Mouse (Mus musculus) monocyte, adult 5-6 weeks (primary cell): ENCODE data around the gene Setd5. TPM values are rescaled to one million over a fixed set of nuclear protein-coding genes. Genes with fewer than 3 reads are reported as not detected.

ENCODE experiments used
- ATAC-seq: fragments of 153-309, 156-312 bp; replicated peaks from 2 replicates; pipeline ENCODE4 v1.8.0; 2017; ENCODE audit warnings: mild to moderate bottlenecking; ENCODE audit not compliant: low TSS enrichment, insufficient number of reproducible peaks, severe bottlenecking, poor library complexity, low FRiP score
- total RNA-seq: library from RNA; stranded (forward); fragments of 200-1000, 200-491, 200-594 nt; gene quantifications from 3 replicates; pipeline ENCODE4 v1.2.3, GENCODE M21; 2017

Setd5 gene
- total RNA-seq, 1 experiment from 2014 or later = 50.6 TPM

- ATAC-seq = no peak
Measured at GRCm38 (mm10) chr6:113170651-113171050, 93.5 kb downstream of the Setd5 start.

- no peak for ATAC-seq
Measured at GRCm38 (mm10) chr6:113172011-113172410, 94.8 kb downstream of the Setd5 start.

GRCm38 (mm10) chr6:113172568-113172967 is 95.4 kb downstream of the Setd5 start:
- peak; percentile 67 for ATAC-seq

GRCm38 (mm10) chr6:113175469-113175868 is 98.3 kb downstream of the Setd5 start:
- no peak for ATAC-seq

DNA sequence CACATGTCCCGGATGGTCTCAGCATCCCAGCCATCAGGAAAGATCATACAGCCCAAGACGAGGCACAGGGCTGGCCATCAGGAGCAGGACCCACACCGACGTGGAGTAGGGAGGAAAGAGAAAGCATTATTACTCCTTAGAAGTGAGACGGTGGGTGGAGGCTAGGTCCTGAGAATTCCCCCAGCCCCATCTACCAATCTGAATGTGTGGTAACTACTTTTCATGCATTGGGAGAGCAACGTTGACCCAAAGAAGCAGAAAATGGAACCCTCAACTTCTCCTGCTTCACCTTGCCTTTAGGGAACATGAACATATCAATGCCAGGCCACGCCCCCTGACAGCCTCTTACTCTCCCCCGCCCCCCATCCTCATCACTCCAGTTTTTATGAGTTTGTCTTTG is 99.4 kb downstream of the Setd5 start:
- no peak for ATAC-seq

DNA sequence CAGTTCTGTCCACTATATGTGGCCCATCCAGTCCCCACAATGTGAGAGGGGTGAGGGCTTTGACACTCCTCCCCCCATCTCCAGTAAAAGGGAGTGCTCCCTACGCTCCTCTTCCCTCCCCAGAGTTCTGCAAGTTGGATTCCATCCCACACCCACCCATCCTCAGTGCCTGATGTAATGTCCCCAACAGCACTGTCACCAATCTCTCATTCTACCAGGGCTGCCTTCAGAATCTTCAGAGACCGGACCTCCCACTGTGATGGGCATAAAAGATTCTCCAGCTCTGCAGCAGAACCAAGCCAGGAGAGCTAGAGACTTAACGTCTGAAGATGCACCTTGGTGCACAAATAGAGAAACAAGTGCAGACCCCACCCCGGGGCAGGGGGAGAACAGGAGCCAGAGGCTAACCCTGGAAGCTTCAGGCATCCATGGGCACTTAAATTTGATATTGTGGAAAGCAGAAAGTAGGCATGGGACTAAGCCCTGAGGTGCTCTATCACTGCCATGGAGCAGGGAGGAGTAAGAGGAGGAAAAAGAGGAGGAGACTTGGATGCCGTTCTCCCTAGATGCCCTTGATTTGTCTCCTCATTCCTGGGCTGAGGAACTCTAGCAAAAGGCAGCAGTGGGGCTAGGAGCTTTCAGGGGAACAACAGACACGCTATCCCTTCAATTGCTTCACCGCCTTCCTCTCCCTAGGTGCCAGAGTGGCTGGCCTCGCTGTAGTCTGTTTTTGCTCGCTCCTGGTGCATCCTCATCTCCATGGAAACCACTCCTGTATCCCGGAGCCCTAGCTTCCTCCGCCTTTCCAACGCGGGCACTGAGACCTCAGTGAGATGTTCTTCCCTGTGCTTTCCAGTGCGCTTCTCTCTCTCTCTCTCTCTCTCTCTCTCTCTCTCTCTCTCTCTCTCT is 101.4 kb downstream of the Setd5 start:
- no peak for ATAC-seq

- no peak for ATAC-seq
Measured at GRCm38 (mm10) chr6:113179195-113179733, 102.1 kb downstream of the Setd5 start.

DNA sequence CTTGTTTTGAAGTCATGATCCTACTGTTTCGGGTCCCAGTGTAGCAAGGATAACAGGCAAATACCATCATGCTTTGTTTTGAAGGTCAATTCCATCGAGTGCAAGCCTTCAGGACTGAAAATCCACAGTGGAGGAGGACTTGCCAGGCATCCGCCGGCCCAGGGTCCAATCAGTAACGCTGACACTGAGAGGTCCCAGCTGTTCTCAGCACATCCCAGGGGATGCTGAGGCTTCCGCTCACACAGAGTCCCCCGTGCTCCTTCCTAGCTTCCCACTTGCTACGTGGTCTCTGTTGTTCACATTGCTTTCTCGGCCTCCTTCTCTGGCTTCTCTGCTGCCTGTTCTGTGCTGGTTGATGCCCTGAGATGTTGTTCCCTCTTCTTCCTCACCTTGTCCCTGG is 107.0 kb downstream of the Setd5 start:
- ATAC-seq = no peak

DNA sequence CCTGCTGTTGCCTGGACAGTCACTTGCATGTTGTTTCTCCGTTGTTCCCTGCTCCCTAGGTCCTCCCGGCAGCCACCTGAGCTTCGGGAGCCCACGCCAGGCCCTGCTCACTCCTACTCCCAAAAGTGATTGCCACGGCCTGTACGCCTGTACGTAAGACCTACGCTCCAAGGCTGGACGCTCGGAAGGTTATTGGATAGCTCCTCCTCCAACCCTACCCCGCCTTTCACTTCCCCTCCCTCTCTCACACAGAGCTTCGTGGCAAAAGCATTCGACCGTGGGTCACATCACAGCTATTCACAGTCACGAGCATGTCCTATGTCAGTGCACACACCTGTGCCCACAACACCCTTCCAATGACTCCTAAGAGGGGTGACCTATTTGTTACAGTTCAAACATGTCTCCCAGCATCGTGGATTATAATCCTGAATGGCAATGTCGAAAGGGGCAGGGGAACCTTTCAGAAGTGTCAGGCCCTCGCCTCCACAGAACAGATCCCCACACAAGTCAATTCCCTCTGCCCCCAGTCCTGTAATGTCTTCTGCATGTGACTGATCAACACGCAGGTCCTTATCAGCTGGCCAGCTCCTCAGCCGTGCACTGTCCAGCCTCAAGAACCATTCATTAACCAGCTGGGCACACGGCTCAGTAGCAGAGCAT is 107.8 kb downstream of the Setd5 start:
- ATAC-seq = no peak

GRCm38 (mm10) chr6:113193765-113194460 is 116.7 kb downstream of the Setd5 start:
- no peak for ATAC-seq

DNA sequence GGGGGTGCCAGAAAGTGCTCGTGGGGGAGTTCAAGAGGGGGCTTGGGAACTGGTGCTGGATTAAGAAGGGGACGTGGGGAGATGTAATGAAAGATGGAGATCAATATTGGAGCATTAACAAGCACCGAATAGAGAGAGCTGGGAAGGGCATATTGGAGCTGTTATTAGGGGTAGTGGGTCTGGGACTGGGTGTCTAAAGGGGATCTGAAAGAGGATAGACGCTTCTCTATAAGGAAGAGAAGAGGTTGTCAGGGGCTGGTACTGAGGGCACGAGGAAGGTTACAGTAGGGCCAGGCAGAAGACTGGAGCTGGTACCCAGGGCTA is 117.3 kb downstream of the Setd5 start:
- ATAC-seq = no peak

GRCm38 (mm10) chr6:113194841-113195595 is 117.9 kb downstream of the Setd5 start, which contains the start of gene Lhfpl4:
Gene Lhfpl4 (minus strand): TSS chr6:113195384.
- ATAC-seq = no peak

DNA sequence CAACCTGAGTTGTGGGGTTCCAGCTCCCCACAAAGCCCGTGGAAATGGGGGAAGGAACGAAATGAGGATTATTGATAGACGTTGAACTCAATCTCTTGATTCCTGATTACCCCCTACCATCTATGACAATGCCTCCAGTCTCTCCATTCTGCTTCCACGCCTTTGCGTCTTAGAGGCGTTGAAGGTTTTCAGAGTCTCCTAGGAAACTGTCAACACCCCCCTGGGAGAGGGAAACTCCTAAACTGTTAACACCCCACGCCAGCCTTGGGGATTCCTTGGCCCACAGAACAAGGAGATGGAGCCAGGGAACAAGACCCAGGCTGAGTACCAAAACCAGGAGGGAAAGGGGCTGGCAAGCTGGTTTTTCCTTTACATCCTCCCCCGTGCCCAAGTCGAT is 118.4 kb downstream of the Setd5 start:
- no peak for ATAC-seq

Other genes with a start within 250 kb of the Setd5 start
- 2.5 to 23.9 TPM (median 4.5 TPM) in 3 replicates for gene Srgap3, start 130.1 kb upstream of the Setd5 start, total RNA-seq
- 43.8 to 77.0 TPM (median 65.1 TPM) in 3 replicates for gene Thumpd3, start 31.1 kb upstream of the Setd5 start, total RNA-seq
- not detected in 3 replicates for gene Lhfpl4, start 118.0 kb downstream of the Setd5 start, total RNA-seq
- gene Mtmr14, start 160.5 kb downstream of the Setd5 start, total RNA-seq = 40.8 to 50.3 TPM (median 42.0 TPM) in 3 replicates
- gene Cpne9, start 204.9 kb downstream of the Setd5 start, total RNA-seq = 0.19 to 0.75 TPM in 2 of 3 replicates, not detected in the other
- gene Brpf1, start 229.8 kb downstream of the Setd5 start, total RNA-seq = 77.8 to 91.4 TPM (median 83.9 TPM) in 3 replicates
- 6.4 to 12.2 TPM (median 9.2 TPM) in 3 replicates for gene Ogg1, start 249.6 kb downstream of the Setd5 start, total RNA-seq